Mouse (Mus musculus) heart, adult 2 months (tissue): ENCODE measurements around the gene Actr10.

Experiments used
- CTCF ChIP-seq: fragments of 200-600 bp; IDR thresholded peaks from 2 replicates; pipeline ENCODE4 v1.8.1; 2022; ENCODE audit warnings: antibody characterized with exemption, mild to moderate bottlenecking, moderate library complexity
- EP300 ChIP-seq: fragments of 200-500 bp; IDR thresholded peaks from 2 replicates; pipeline ENCODE4 v1.6.1; 2011; ENCODE audit warnings: low read depth, low read length, control low read depth; ENCODE audit not compliant: insufficient read depth

GRCm38 (mm10) chr12:70890405-70890804, 47.3 kb upstream of the Actr10 start:
- TF ChIP-seq EP300: no peak
- TF ChIP-seq CTCF: no peak
